Mouse (Mus musculus) lung, adult 2 months (tissue): ENCODE data around the gene Dpf3.

ENCODE experiments used
- CTCF ChIP-seq: fragments of 200-500 bp; IDR thresholded peaks from 2 replicates; pipeline ENCODE4 v1.5.1; 2011; ENCODE audit warnings: mild to moderate bottlenecking, low read length, control low read depth; ENCODE audit not compliant: insufficient read depth
- POLR2A ChIP-seq: fragments of 200-500 bp; IDR thresholded peaks from 2 replicates; pipeline ENCODE4 v1.6.1; 2011; ENCODE audit warnings: low read depth, mild to moderate bottlenecking, control low read depth, low read length, borderline replicate concordance; ENCODE audit errors: extremely low read depth

DNA sequence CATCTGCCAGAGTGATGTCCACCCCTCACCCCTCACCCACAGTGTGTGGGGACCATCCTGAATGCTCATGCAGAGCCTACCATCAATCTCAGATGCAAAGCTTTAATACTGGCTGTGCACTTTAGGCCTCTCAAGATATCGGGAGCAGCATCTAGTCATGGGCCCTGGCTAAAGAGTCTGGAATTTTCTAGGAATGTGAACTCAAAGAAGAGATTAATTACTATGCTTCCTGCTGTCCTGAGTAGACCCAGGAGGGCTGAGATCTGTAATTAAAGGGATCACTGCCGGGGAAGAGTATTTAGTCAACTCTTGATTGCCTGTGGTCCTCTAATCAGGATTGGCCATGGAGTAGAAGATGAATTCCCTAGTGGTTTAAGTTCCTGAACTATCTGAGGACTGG is 252.5 kb downstream of the Dpf3 start:
- no peak for TF ChIP-seq POLR2A
- TF ChIP-seq CTCF: no peak
